Mouse (Mus musculus) heart, embryonic 11.5 days (tissue): ENCODE data around the gene Abca7. TPM values are rescaled to one million over a fixed set of nuclear protein-coding genes. Genes with fewer than 3 reads are reported as not detected.

Experiments used
- ATAC-seq: fragments of 200-750 bp; cut with Nextera tagmentation; replicated peaks from 2 replicates; pipeline ENCODE4 v1.8.0; 2017; ENCODE audit warnings: moderate library complexity; ENCODE audit not compliant: insufficient number of reproducible peaks, low FRiP score, low TSS enrichment
- H3K27ac ChIP-seq: fragments of 300-500 bp; sonication (generic); 2 replicates; pipeline ENCODE4 v1.5.1; 2014; ENCODE audit warnings: mild to moderate bottlenecking, low read depth, low read length
- H3K27me3 ChIP-seq: fragments of 300-500 bp; sonication (generic); 2 replicates; pipeline ENCODE4 v1.6.1; 2014; ENCODE audit warnings: mild to moderate bottlenecking, low read length, mixed read lengths; ENCODE audit not compliant: control insufficient read depth, insufficient read depth
- H3K36me3 ChIP-seq: fragments of 300-500 bp; sonication (generic); 2 replicates; pipeline ENCODE4 v1.6.1; 2014; ENCODE audit warnings: mild to moderate bottlenecking, low read length, moderate library complexity, mixed read lengths; ENCODE audit not compliant: control insufficient read depth, insufficient read depth
- H3K4me1 ChIP-seq: fragments of 300-500 bp; sonication (generic); 2 replicates; pipeline ENCODE4 v1.6.1; 2014; ENCODE audit warnings: low read length; ENCODE audit not compliant: control insufficient read depth, insufficient read depth
- H3K4me2 ChIP-seq: fragments of 300-500 bp; sonication (generic); 2 replicates; pipeline ENCODE4 v1.6.1; 2014; ENCODE audit warnings: mild to moderate bottlenecking, moderate library complexity
- H3K4me3 ChIP-seq: fragments of 300-500 bp; sonication (generic); 2 replicates; pipeline ENCODE4 v1.5.1; 2014; ENCODE audit warnings: low read depth, low read length
- H3K9ac ChIP-seq: fragments of 300-500 bp; sonication (generic); 2 replicates; pipeline ENCODE4 v1.6.1; 2014; ENCODE audit warnings: mild to moderate bottlenecking, low read depth, low read length, moderate library complexity
- H3K9me3 ChIP-seq: fragments of 300-500 bp; sonication (generic); replicated peaks from 2 replicates; pipeline ENCODE4 v1.6.1; 2016; ENCODE audit warnings: low read length; ENCODE audit not compliant: control insufficient read depth
- WGBS: fragments of 180-500 bp; shearing (Covaris S2); extraction: QIAGEN DNeasy Blood & Tissue Kit; methylation state at CpG from one replicate; pipeline ENCODE4 v1.1.7; 2014; ENCODE audit not compliant: insufficient replicate concordance; 5-methylcytosine and 5-hydroxymethylcytosine counted together
- polyA plus RNA-seq: library from polyadenylated mRNA; unstranded; fragments of >200 nt; fragmentation: Nextera tagmentation; extraction: Ambion mirVana; gene quantifications from 2 replicates; pipeline ENCODE4 v1.2.1, GENCODE M21; 2014

Gene Abca7
- polyA plus RNA-seq, 1 experiment from 2014 or later: 2.1 TPM

DNA sequence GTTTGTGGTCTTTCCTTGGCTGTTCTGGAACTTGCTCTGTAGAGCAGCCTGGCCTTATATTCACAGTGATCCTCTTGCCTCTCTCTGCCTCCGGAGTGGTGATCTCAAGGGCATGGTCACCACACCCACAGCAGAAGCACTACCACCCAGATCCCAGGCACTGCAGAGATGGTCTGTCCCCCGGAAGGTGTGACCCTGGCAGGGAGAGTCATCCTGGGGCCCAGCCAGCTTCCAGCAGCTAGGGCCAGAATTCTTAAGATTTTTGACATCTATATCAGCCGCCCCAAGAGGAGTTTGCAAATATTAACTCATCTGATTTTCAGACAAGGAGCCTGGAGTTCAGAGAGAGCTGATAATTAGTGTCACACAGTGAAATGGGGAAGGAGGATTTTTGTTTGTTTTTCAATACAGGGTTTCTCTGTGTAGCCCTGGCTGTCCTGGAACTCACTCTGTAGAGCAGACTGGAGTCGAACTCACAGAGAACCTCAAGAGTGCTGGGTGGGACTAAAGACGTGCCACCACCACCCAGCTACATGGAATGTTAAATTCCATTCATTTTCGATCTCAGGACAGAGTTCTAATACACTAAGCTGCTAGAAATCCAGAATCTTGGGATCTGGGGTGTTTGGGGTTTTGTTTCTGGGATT, 9.9 kb upstream of the Abca7 start:
- Histone ChIP-seq H3K9me3 (no peaks in the 10 kb centered on the region), H3K36me3 (peaks cover 7% of the 10 kb centered on the region), H3K4me2 (peak overlapping the region; percentile 98), H3K4me1 (peaks cover 48% of the 10 kb centered on the region), H3K27me3 (no peaks in the 10 kb centered on the region), H3K4me3 (peak overlapping the region; percentile 79), H3K9ac (peak overlapping the region; percentile 75), H3K27ac (peak overlapping the region; percentile 96)
- ATAC-seq: no peak
- 28% methylated on average over 6 of the region's 6 CpGs for WGBS

GRCm38 (mm10) chr10:79986963-79987362, 9.3 kb upstream of the Abca7 start:
- Histone ChIP-seq H3K4me3 (no peak overlapping the region), H3K4me1 (peaks cover 48% of the 10 kb centered on the region), H3K36me3 (peaks cover 12% of the 10 kb centered on the region), H3K9ac (peak overlapping the region; percentile 75), H3K27me3 (no peaks in the 10 kb centered on the region), H3K27ac (peak overlapping the region; percentile 96), H3K9me3 (no peaks in the 10 kb centered on the region), H3K4me2 (peak overlapping the region; percentile 81)
- 5% methylated on average over 11 of the region's 11 CpGs for WGBS
- no peak for ATAC-seq

- peak overlapping the region; percentile 77 for H3K4me3 ChIP-seq
- no peaks in the 10 kb centered on the region for H3K27me3 ChIP-seq
- no peak for ATAC-seq
- H3K9ac ChIP-seq: peak overlapping the region; percentile 96
- peak overlapping the region; percentile 96 for H3K27ac ChIP-seq
- peak overlapping the region; percentile 81 for H3K4me2 ChIP-seq
- 7% methylated on average over 27 of the region's 27 CpGs for WGBS
- peaks cover 42% of the 10 kb centered on the region for H3K4me1 ChIP-seq
- H3K36me3 ChIP-seq: peaks cover 20% of the 10 kb centered on the region
- H3K9me3 ChIP-seq: no peaks in the 10 kb centered on the region
Measured at GRCm38 (mm10) chr10:79987771-79988505, 8.4 kb upstream of the Abca7 start.

DNA sequence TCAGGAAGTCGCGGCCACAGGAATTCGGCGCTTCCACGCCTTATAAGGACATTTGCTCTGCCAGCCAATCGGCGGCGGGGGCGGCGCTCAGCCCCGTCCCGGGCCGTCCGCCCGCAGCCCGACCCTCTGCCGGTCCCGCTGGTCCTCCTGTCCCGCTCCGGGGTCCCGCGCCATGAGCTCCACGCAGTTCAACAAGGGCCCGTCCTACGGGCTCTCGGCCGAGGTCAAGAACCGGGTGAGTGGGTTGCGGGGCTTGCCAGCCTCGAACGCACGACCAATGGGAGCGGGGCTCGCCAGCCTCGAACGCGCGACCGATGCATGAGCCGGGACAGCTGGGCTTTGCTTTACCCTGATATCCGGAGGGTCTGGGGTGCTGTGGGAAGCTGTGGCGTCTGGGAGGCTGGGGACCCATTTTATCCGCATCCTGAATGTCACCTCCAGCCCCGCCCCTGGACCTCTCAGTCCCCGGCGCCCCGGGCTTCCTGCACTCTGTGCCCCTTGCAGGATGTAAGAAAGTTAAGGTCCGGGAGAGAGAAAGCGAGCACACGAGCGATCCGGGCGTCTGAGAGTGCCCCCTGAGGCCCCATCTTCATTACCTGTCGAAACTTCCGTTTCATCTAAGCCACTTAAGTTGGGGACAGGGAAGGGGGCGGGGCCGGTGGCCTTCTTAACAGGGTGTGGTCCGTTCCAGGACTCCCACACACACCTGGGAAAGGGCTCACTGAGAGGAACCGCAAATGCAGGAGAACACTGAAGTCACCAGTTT, 7.6 kb upstream of the Abca7 start, which contains the start of gene Cnn2:
TSS of gene Cnn2 (plus strand) at position 79 of the 766 bp plus-strand sequence.
- Histone ChIP-seq H3K4me2 (peak within 1 kb of the TSS; percentile 81), H3K36me3 (peaks cover 27% of the 10 kb centered on the region), H3K4me1 (peaks cover 34% of the 10 kb centered on the region), H3K9me3 (no peaks in the 10 kb centered on the region), H3K4me3 (peak within 1 kb of the TSS; percentile 77), H3K9ac (peak within 1 kb of the TSS; percentile 96), H3K27ac (peak within 1 kb of the TSS; percentile 96), H3K27me3 (no peaks in the 10 kb centered on the region)
- under 1% methylated on average over 58 of the region's 59 CpGs for WGBS
- ATAC-seq: 0 out of 2 replicates have a peak, but pooled peaks have one; percentile 14

GRCm38 (mm10) chr10:79989272-79989786, 7.0 kb upstream of the Abca7 start:
- H3K4me2 ChIP-seq: peak overlapping the region; percentile 81
- no peaks in the 10 kb centered on the region for H3K9me3 ChIP-seq
- peak overlapping the region; percentile 96 for H3K27ac ChIP-seq
- H3K9ac ChIP-seq: peak overlapping the region; percentile 96
- peaks cover 34% of the 10 kb centered on the region for H3K4me1 ChIP-seq
- ATAC-seq: no peak
- peaks cover 33% of the 10 kb centered on the region for H3K36me3 ChIP-seq
- H3K27me3 ChIP-seq: no peaks in the 10 kb centered on the region
- whole genome bisulfite sequencing: 27% methylated on average over 8 of the region's 8 CpGs
- peak overlapping the region; percentile 77 for H3K4me3 ChIP-seq

- no peak for ATAC-seq
Measured at GRCm38 (mm10) chr10:79989870-79990269, 6.4 kb upstream of the Abca7 start.

GRCm38 (mm10) chr10:79991099-79991498, 5.2 kb upstream of the Abca7 start:
- Histone ChIP-seq H3K4me3 (peak overlapping the region; percentile 20), H3K27me3 (no peaks in the 10 kb centered on the region), H3K9me3 (no peaks in the 10 kb centered on the region), H3K4me2 (peak overlapping the region; percentile 81), H3K9ac (no peak overlapping the region), H3K36me3 (peaks cover 41% of the 10 kb centered on the region), H3K4me1 (peaks cover 31% of the 10 kb centered on the region), H3K27ac (no peak overlapping the region)
- WGBS: 64% methylated on average over 12 of the region's 12 CpGs
- no peak for ATAC-seq

More at GRCm38 (mm10) chr10:79989870-79990269, 6.4 kb upstream of the Abca7 start:
- Histone ChIP-seq H3K4me2 (peak overlapping the region; percentile 81), H3K36me3 (peaks cover 39% of the 10 kb centered on the region), H3K9ac (peak overlapping the region; percentile 96), H3K27ac (peak overlapping the region; percentile 96), H3K27me3 (no peaks in the 10 kb centered on the region), H3K4me1 (peaks cover 34% of the 10 kb centered on the region), H3K9me3 (no peaks in the 10 kb centered on the region), H3K4me3 (peak overlapping the region; percentile 77)
- WGBS: 13% methylated on average over 15 of the region's 15 CpGs

DNA sequence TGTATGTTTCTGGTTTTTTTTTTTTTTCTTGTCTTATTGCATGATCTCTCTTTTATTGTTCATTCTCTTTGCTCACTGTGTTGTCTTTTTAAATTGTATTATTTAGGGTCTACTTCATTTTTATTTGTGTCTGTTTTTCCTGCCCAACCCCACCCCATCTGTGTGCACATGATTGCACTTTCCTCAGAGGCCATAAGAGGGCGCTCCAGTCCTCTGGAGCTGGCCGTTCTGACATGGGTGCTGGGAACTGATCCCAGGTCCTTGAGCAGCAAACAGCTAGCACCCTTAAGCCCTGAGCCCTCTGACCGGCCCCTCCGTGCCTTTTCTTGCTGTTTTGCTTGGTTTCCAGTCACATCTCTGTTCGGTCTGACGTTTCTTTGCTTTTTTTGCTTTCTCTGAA, 4.7 kb upstream of the Abca7 start:
- no peaks in the 10 kb centered on the region for H3K9me3 ChIP-seq
- H3K4me2 ChIP-seq: no peak overlapping the region
- no peak for ATAC-seq
- peaks cover 26% of the 10 kb centered on the region for H3K4me1 ChIP-seq
- H3K36me3 ChIP-seq: peaks cover 41% of the 10 kb centered on the region
- WGBS: 86% methylated on average over 6 of the region's 6 CpGs
- H3K27ac ChIP-seq: no peak overlapping the region
- H3K27me3 ChIP-seq: no peaks in the 10 kb centered on the region
- H3K9ac ChIP-seq: no peak overlapping the region
- H3K4me3 ChIP-seq: no peak overlapping the region
